Mouse (Mus musculus): ENCODE results near the gene Nsun3. TPM values are rescaled to one million over a fixed set of nuclear protein-coding genes. Genes with fewer than 3 reads are reported as not detected.
"Not testable (repeated sequence)": the region's sequence is repeated elsewhere in the genome, so short reads cannot be mapped to it uniquely, and the experiment has no call there.

The Nsun3 gene
- total RNA-seq, 2 experiments from 2014 or later = 9.0 to 11.6 TPM

DNA sequence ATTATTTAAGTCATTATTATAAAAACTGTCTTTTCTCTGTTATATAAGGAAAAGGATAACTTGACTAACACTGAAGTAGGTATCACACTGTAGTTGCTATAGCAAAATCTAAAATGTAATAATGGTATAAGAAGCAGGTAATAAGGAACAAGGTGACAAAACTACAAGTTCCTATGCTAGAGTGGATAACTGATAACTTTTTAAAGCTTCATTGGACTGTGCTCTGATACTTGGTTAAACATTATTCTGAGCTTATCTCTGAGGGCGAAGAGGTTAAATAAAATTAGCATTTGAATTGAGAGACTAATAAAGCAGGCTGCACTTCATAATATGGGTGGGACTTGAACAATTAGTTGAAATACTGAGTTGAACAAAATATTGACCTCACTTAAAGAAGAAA lies 33.0 kb downstream of the Nsun3 start:
- DNase-seq (ENCODE audit: low spot score in 2 of 2) = no peak

DNA sequence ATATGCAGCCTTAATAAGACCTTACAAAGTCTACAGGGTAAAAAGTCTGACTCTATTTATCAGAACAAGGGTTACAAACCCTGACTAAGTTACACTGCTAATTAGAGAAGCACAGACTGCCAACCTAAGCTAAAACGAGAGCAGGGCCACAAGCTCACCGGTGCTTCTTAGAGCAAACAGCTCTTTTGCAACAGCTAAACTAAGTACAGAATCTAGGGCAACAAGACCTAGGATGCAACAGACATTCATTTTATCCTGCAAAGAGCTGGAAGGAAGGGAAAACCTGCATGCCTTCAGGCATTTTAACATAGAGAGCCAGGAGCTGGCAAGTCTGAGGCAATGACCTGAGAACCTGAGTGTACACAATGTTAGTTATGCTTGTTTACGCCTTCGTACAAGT lies 33.5 kb downstream of the Nsun3 start:
- no peak for DNase-seq (ENCODE audit: low spot score in 2 of 2)

DNA sequence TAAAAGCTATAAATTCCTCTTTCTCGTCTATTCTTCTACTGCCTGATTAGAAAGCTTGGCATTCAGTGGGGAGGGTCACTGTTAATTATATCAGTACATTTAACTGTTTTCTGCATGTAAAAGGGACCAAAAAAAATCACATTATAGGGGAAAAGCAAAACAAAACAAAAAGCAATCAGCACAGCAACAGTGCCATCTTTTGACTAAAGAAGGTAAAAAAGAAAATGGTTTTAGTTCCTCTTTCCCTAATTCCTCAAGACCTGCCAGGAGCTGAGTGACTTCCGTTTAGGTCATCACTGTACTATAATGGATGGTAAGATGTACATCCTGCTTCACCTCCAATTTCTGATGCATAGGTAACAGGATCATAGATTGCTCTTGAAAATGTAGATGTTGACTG lies 40.7 kb downstream of the Nsun3 start:
- peak in 1 of 2 experiments; percentile 41 for DNase-seq (ENCODE audit: low spot score in 2 of 2)

DNA sequence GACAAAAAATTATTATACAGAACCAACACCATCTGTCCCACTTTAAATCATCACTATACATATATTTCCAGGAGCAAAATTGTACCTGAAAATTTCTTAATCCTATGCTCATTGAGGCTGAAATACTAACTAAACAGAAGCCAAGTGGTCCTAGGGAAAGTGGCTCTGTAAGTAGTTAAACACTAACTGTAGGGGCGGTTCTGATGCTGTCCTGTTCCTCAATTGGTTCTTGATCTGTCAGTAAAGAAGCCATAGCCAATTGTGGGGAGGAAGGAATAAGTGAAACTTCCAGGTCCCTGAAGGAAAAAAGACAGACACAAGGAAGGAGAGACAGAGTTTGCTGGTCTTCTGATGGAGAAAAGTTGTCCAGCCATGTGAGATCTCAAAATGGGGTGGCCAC lies 52.3 kb downstream of the Nsun3 start:
- no peak for DNase-seq (ENCODE audit: low spot score in 2 of 2)

GRCm38 (mm10) chr16:62730291-62730690 lies 56.3 kb downstream of the Nsun3 start:
- DNase-seq (ENCODE audit: low spot score in 2 of 2) = no peak

- DNase-seq (ENCODE audit: low spot score in 2 of 2) = no peak
Measured at GRCm38 (mm10) chr16:62729846-62730245, 56.8 kb downstream of the Nsun3 start.

DNA sequence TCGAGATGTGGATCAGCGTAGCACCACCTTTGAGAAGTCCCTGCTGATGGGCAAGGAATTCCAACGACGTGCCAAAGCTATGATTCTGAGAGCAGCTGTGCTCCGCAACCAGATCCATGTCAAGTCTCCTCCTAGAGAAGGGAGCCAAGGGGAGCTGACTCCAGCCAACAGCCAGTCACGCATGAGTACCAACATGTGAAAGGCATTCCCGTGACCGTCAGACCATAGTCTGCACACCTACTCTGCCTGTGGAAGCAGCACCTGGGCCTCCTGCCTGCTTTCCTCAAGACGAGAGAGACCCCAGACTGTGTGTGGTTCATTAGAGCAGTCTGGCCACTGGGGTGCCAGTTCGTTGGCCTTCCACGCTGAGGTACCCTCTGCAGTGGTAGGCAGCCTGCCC lies 68.4 kb downstream of the Nsun3 start:
- DNase-seq (ENCODE audit: low spot score in 2 of 2) = not testable (repeated sequence)

DNA sequence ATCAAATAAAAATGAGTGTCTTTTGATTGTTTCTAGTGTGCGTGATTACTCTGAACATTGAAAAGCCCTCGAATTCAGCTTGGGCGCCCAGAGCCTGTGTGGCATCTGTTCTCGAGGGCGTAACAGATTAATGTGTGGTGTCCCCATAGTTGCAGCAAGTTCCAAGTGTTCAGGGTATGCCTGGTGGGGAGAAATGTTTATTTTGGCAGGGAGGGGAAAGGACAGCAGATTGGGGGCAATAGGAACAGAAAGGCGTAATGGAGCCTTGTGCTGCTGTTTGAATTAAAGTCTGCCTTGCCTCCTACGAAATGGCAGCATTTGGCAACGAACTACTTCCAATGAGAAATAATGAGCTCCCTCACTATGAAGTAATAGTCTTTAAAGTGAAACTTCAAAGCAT lies 96.2 kb downstream of the Nsun3 start:
- peak; percentile 80 to 92 for DNase-seq (ENCODE audit: low spot score in 2 of 2)

GRCm38 (mm10) chr16:62686073-62686472 lies 100.5 kb downstream of the Nsun3 start:
- no peak for DNase-seq (ENCODE audit: low spot score in 2 of 2)

DNA sequence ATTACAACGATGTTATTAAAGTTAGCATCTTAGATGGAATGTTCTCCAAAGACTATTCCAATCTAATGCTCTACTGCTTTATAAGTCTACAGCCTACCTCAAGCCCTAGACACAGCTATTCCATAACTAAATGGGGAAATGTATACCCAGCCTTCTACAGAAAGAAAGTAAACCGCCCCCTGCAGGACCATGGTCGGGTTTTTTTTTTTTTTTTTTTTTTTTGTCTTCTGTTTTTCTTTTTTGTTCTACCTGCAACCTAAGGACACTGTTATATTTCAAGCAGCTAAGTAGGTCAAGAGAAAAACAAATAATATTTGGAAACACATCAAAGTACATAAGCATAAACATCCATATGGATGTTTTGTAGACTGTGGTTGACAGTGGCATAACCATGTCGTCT lies 101.1 kb downstream of the Nsun3 start:
- no peak for DNase-seq (ENCODE audit: low spot score in 2 of 2)

Small RNA genes within 50 kb of the gene (microRNA-seq; reads per million reads assigned to microRNA genes)
- gene Gm25986 = 0 reads per million in 2 experiments

Other genes starting within 250 kb of the Nsun3 start
- not detected for gene Stx19, start 27.9 kb upstream of the Nsun3 start, total RNA-seq (2021)
- 10 to 100 TPM; 10.3 to 13.5 TPM for gene Arl13b, start 60.2 kb upstream of the Nsun3 start, total RNA-seq (2021)
- 1 to 10 TPM; 8.9 to 10.0 TPM for gene Pros1, start 67.5 kb upstream of the Nsun3 start, total RNA-seq (2021)